Mouse (Mus musculus) myocyte (in vitro differentiated cells): ENCODE data around the gene Adamts14.

Experiments
- CEBPB ChIP-seq: IDR thresholded peaks from 2 replicates; pipeline ENCODE4 v1.6.1; 2011; ENCODE audit warnings: mild to moderate bottlenecking, moderate library complexity; ENCODE audit not compliant: poor library complexity, insufficient read depth, severe bottlenecking
- MAX ChIP-seq: IDR thresholded peaks from one replicate; pipeline ENCODE4 v1.6.1; 2011; ENCODE audit warnings: low read depth, mild to moderate bottlenecking, control low read depth
- POLR2A ChIP-seq: IDR thresholded peaks from one replicate; pipeline ENCODE4 v1.6.1; 2011; ENCODE audit warnings: low read depth, mild to moderate bottlenecking, control low read depth, moderate library complexity; ENCODE audit not compliant: insufficient read length
- POLR2AphosphoS2 ChIP-seq: IDR thresholded peaks from one replicate; pipeline ENCODE4 v1.6.1; 2011; ENCODE audit warnings: low read depth, control low read depth; ENCODE audit not compliant: insufficient read length
- REST ChIP-seq: IDR thresholded peaks from one replicate; pipeline ENCODE4 v1.6.1; 2011; ENCODE audit warnings: mild to moderate bottlenecking, control low read depth, moderate library complexity; ENCODE audit not compliant: insufficient read depth, insufficient read length
- SRF ChIP-seq: IDR thresholded peaks from one replicate; pipeline ENCODE4 v1.6.1; 2011; ENCODE audit warnings: low read depth; ENCODE audit not compliant: control insufficient read depth, insufficient read length
- TCF12 ChIP-seq: IDR thresholded peaks from one replicate; pipeline ENCODE4 v1.6.1; 2011; ENCODE audit warnings: mild to moderate bottlenecking, control low read depth; ENCODE audit not compliant: poor library complexity, insufficient read depth, severe bottlenecking

DNA sequence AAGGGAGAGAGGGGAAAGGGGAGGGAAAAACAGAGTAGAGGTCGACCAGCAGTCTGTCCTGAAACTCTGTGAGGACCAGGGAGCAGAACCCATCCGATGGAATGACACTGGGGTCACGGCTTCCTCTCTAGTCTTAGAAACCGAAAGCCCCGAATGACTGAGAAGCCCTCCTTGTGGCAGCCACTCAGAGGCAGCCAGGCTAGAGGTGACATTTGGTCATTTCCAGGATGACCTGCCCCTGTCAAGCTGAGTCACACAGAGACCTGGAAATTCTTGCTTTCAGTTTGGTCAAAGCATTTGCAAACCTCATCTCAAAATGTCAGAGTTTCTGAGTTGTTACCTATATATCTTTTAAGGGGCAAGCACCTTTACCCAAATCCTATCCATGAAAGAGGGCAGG lies 7.9 kb upstream of the Adamts14 start:
- TF ChIP-seq TCF12: no peak
- TF ChIP-seq POLR2A: no peak
- no peak for TF ChIP-seq CEBPB
- no peak for TF ChIP-seq POLR2AphosphoS2
- TF ChIP-seq REST: no peak
- TF ChIP-seq MAX: no peak
- no peak for TF ChIP-seq SRF
